ENCODE assay signal across 12 mouse cellular contexts in genomic region chr6:127251671-127251985, GRCm38 (mm10).
A peak's percentile ranks its signal among the peaks of the same experiment; 100 is the strongest.
DNase-seq lines count a peak whose midpoint lies in the region; ATAC-seq and TF ChIP-seq lines count a peak whose summit lies in the region.
"Had no signal": no experiment of that assay in that cellular context is flagged by ENCODE, and none has a peak within 500 bp of the region (broad histone marks: within the 10 kb centered on the region; RNA-seq: fewer than 3 reads in every experiment).

No protein-coding gene starts in this region.

- H3K4me3 ChIP-seq in heart, embryonic 10.5 days = peak overlapping the region; percentile 40
- H3K4me3 ChIP-seq in heart, adult 2 months = no peak overlapping the region
- H3K4me3 ChIP-seq in forebrain, embryonic 12.5 days (replicated peaks) = no peak overlapping the region; the same call in 1 of the 2 replicates
- peak overlapping the region; percentile 8; the same call in 1 of the 2 replicates for H3K4me3 ChIP-seq in kidney, embryonic 14.5 days (ENCODE audit: low read length)
- no peak overlapping the region for H3K4me3 ChIP-seq in midbrain, embryonic 15.5 days
- H3K4me3 ChIP-seq: gastrocnemius, adult 2 months; myocyte had no signal

- peak overlapping the region; percentile 34 for H3K4me2 ChIP-seq in forebrain, embryonic 12.5 days
- H3K4me2 ChIP-seq in kidney, embryonic 14.5 days (replicated peaks; ENCODE audit: low read depth, low read length) = peak overlapping the region; percentile 34
- H3K4me2 ChIP-seq in midbrain, embryonic 15.5 days = 0 out of 2 replicates have a peak overlapping the region, but pooled peaks have one; percentile 4

- no peak for TF ChIP-seq POLR2A in heart, adult 2 months (IDR thresholded peaks at IDR 0.05; ENCODE audit: insufficient read depth, low read depth, low read length)

- H3K79me2 ChIP-seq in heart, adult 2 months (replicated peaks; ENCODE audit: control insufficient read depth, insufficient read depth, low read length) = no peaks in the 10 kb centered on the region

- peak overlapping the region; percentile 77 for H3K27ac ChIP-seq in heart, embryonic 10.5 days
- H3K27ac ChIP-seq in heart, adult 2 months = no peak overlapping the region
- H3K27ac ChIP-seq in forebrain, embryonic 12.5 days = peak overlapping the region; percentile 65
- peak overlapping the region; percentile 85 for H3K27ac ChIP-seq in kidney, embryonic 14.5 days (ENCODE audit: low read depth, low read length)
- no peak overlapping the region for H3K27ac ChIP-seq in midbrain, embryonic 15.5 days
- H3K27ac ChIP-seq: gastrocnemius, adult 2 months had no signal

- H3K27me3 ChIP-seq in heart, embryonic 10.5 days (ENCODE audit: insufficient read depth, poor library complexity, severe bottlenecking) = no peaks in the 10 kb centered on the region
- H3K27me3 ChIP-seq in heart, adult 2 months (ENCODE audit: control insufficient read depth, insufficient read depth, low read length) = no peaks in the 10 kb centered on the region
- peaks cover 13% of the 10 kb centered on the region; the same call in 1 of the 2 replicates for H3K27me3 ChIP-seq in forebrain, embryonic 12.5 days
- no peaks in the 10 kb centered on the region for H3K27me3 ChIP-seq in kidney, embryonic 14.5 days (ENCODE audit: control insufficient read depth, insufficient read depth, low read length)
- H3K27me3 ChIP-seq in midbrain, embryonic 15.5 days (replicated peaks) = no peaks in the 10 kb centered on the region

- intact Hi-C loops in heart, adult 2 months (cut with DNase I) = no loop called here

- no peak; the same call in 1 of the 2 replicates for ATAC-seq in forebrain, embryonic 12.5 days (ENCODE audit: low FRiP score)
- ATAC-seq in kidney, embryonic 14.5 days (ENCODE audit: low FRiP score, low TSS enrichment) = peak; percentile 45
- no peak for ATAC-seq in midbrain, embryonic 15.5 days (replicated peaks)

- no peaks in the 10 kb centered on the region for H3K36me3 ChIP-seq in heart, embryonic 10.5 days
- H3K36me3 ChIP-seq in heart, adult 2 months (ENCODE audit: control insufficient read depth, insufficient read depth, low read length) = no peaks in the 10 kb centered on the region
- no peaks in the 10 kb centered on the region for H3K36me3 ChIP-seq in forebrain, embryonic 12.5 days (replicated peaks)
- no peaks in the 10 kb centered on the region for H3K36me3 ChIP-seq in kidney, embryonic 14.5 days (ENCODE audit: control insufficient read depth, insufficient read depth, low read length)
- H3K36me3 ChIP-seq in midbrain, embryonic 15.5 days (replicated peaks) = no peaks in the 10 kb centered on the region

- DNase-seq in heart, embryonic 10.5 days (ENCODE audit: low spot score) = no peak
- DNase-seq in heart, adult 2 months = no peak
- no peak for DNase-seq in cerebellum, adult 9-11 months
- DNase-seq in spleen, postnatal 10 days (ENCODE audit: low spot score in 2 of 2) = no peak
- no peak for DNase-seq in adrenal gland, postnatal 14 days
- DNase-seq: cerebellum, adult 18-20 months; gastrocnemius, adult 2 months; thymus, postnatal 25 days had no signal

- peaks cover 44% of the 10 kb centered on the region for H3K4me1 ChIP-seq in heart, embryonic 10.5 days
- no peaks in the 10 kb centered on the region for H3K4me1 ChIP-seq in heart, adult 2 months (ENCODE audit: control insufficient read depth, insufficient read depth, low read length)
- peaks cover 29% of the 10 kb centered on the region for H3K4me1 ChIP-seq in forebrain, embryonic 12.5 days
- peaks cover 24% of the 10 kb centered on the region for H3K4me1 ChIP-seq in kidney, embryonic 14.5 days (ENCODE audit: control insufficient read depth, insufficient read depth, low read length)
- H3K4me1 ChIP-seq in midbrain, embryonic 15.5 days = peaks cover 6% of the 10 kb centered on the region

- TF ChIP-seq EP300 in heart, adult 2 months (IDR thresholded peaks at IDR 0.05; ENCODE audit: insufficient read depth, low read depth, low read length) = no peak

- TF ChIP-seq CTCF in heart, adult 2 months (IDR thresholded peaks at IDR 0.05) = no peak

- no peak overlapping the region for H3K9ac ChIP-seq in heart, adult 2 months (ENCODE audit: low read depth, low read length)
- 0 out of 2 replicates have a peak overlapping the region, but pooled peaks have one; percentile 21 for H3K9ac ChIP-seq in forebrain, embryonic 12.5 days
- H3K9ac ChIP-seq in kidney, embryonic 14.5 days (ENCODE audit: low read depth, low read length) = no peak overlapping the region; the same call in 1 of the 2 replicates
- H3K9ac ChIP-seq in midbrain, embryonic 15.5 days = no peak overlapping the region

- 8% methylated on average over 5 of the region's 5 CpGs for WGBS in heart, embryonic 10.5 days
- WGBS in heart, adult 2 months = 16% methylated on average over 5 of the region's 5 CpGs
- 2% methylated on average over 5 of the region's 5 CpGs for WGBS in forebrain, embryonic 12.5 days
- whole genome bisulfite sequencing in kidney, embryonic 14.5 days = 2% methylated on average over 5 of the region's 5 CpGs
- WGBS in midbrain, embryonic 15.5 days = 5% methylated on average over 5 of the region's 5 CpGs

- H3K9me3 ChIP-seq in heart, embryonic 10.5 days = no peaks in the 10 kb centered on the region
- no peaks in the 10 kb centered on the region for H3K9me3 ChIP-seq in forebrain, embryonic 12.5 days
- peaks cover 5% of the 10 kb centered on the region; the same call in 1 of the 2 replicates for H3K9me3 ChIP-seq in kidney, embryonic 14.5 days (ENCODE audit: control insufficient read depth, low read length)
- H3K9me3 ChIP-seq in midbrain, embryonic 15.5 days = no peaks in the 10 kb centered on the region

Comparison
In these comparisons a context has a peak if more than half of its experiments do, and no peak if none do; other contexts are left out.
1. H3K27ac ChIP-seq: peak in heart, embryonic 10.5 days (single experiment), forebrain, embryonic 12.5 days (single experiment) and kidney, embryonic 14.5 days (single experiment); none in heart, adult 2 months (single experiment) and midbrain, embryonic 15.5 days (single experiment).
2. H3K4me3 ChIP-seq: peak in heart, embryonic 10.5 days (single experiment) and kidney, embryonic 14.5 days (single experiment); none in heart, adult 2 months (single experiment), forebrain, embryonic 12.5 days (single experiment) and midbrain, embryonic 15.5 days (single experiment).
3. Peak in every context shown above with its lines, with median percentiles within 50 percentile points of each other: H3K4me2 ChIP-seq.